Mouse (Mus musculus) stomach, postnatal 0 days (tissue): ENCODE measurements at regions not wholly inside any gene's neighbourhood (a gene's known extent, or its start where the extent isn't known, plus 50 kb on each side); places are given as distances from the start of the nearest gene placed in this dataset.
"Not testable (repeated sequence)": the region's sequence is repeated elsewhere in the genome, so short reads cannot be mapped to it uniquely, and the experiment has no call there.

ENCODE experiments used
- ATAC-seq: fragments of 200-750 bp; cut with Nextera tagmentation; 2 replicates; pipeline ENCODE4 v1.8.0; 2017; ENCODE audit not compliant: low FRiP score, low TSS enrichment
- DNase-seq: peaks from one replicate; pipeline ENCODE4 v3.0.0-alpha.2; 2016; ENCODE audit warnings: low spot score
- H3K27ac ChIP-seq: fragments of 300-500 bp; sonication (generic); replicated peaks from 2 replicates; pipeline ENCODE4 v1.5.1; 2014; ENCODE audit warnings: mild to moderate bottlenecking, control low read depth
- H3K27me3 ChIP-seq: fragments of 300-500 bp; sonication (generic); 2 replicates; pipeline ENCODE4 v1.6.1; 2014; ENCODE audit warnings: low read length; ENCODE audit not compliant: control insufficient read depth, insufficient read depth
- H3K36me3 ChIP-seq: fragments of 300-500 bp; sonication (generic); 2 replicates; pipeline ENCODE4 v1.6.1; 2014; ENCODE audit warnings: low read length, mixed read lengths; ENCODE audit not compliant: control insufficient read depth, insufficient read depth
- H3K4me1 ChIP-seq: fragments of 300-500 bp; sonication (generic); replicated peaks from 2 replicates; pipeline ENCODE4 v1.6.1; 2014; ENCODE audit warnings: antibody characterized with exemption; ENCODE audit not compliant: control insufficient read depth, insufficient read depth
- H3K4me2 ChIP-seq: fragments of 300-500 bp; sonication (generic); replicated peaks from 2 replicates; pipeline ENCODE4 v1.6.1; 2014; ENCODE audit warnings: low read depth, mild to moderate bottlenecking, control low read depth, moderate library complexity
- H3K4me3 ChIP-seq: fragments of 300-500 bp; sonication (generic); 2 replicates; pipeline ENCODE4 v1.5.1; 2014; ENCODE audit warnings: low read depth, low read length, control low read depth
- H3K9ac ChIP-seq: fragments of 300-500 bp; sonication (generic); 2 replicates; pipeline ENCODE4 v1.6.1; 2014; ENCODE audit warnings: mild to moderate bottlenecking, low read length, control low read depth, mixed read lengths
- H3K9me3 ChIP-seq: fragments of 300-500 bp; sonication (generic); 2 replicates; pipeline ENCODE4 v1.6.1; 2016; ENCODE audit warnings: low read length; ENCODE audit not compliant: control insufficient read depth
- CTCF ChIP-seq: IDR thresholded peaks from 2 replicates; pipeline ENCODE4 v1.5.1; 2016; ENCODE audit warnings: antibody characterized with exemption, low read depth, mild to moderate bottlenecking, moderate library complexity
- EP300 ChIP-seq: optimal IDR thresholded peaks from 2 replicates; pipeline ENCODE3; 2016; ENCODE audit warnings: antibody characterized with exemption
- WGBS: fragments of 180-500 bp; shearing (Covaris S2); extraction: QIAGEN DNeasy Blood & Tissue Kit; methylation state at CpG from one replicate; pipeline ENCODE4 v1.1.7; 2014; 5-methylcytosine and 5-hydroxymethylcytosine counted together

GRCm38 (mm10) chr5:7701776-7702175, 258.5 kb upstream of the Steap4 start:
- Histone ChIP-seq H3K9ac (no peak overlapping the region), H3K27ac (no peak overlapping the region), H3K36me3 (no peaks in the 10 kb centered on the region), H3K4me2 (no peak overlapping the region), H3K4me1 (no peaks in the 10 kb centered on the region), H3K27me3 (no peaks in the 10 kb centered on the region), H3K9me3 (no peaks in the 10 kb centered on the region), H3K4me3 (no peak overlapping the region)
- WGBS = 73% methylated on average over 1 of the region's 1 CpGs
- no peak for TF ChIP-seq EP300
- TF ChIP-seq CTCF = no peak
- DNase-seq = no peak
- no peak for ATAC-seq

- no peaks in the 10 kb centered on the region for H3K4me1 ChIP-seq
- TF ChIP-seq EP300 = no peak
- TF ChIP-seq CTCF = no peak
- H3K4me2 ChIP-seq = no peak overlapping the region
- H3K36me3 ChIP-seq = no peaks in the 10 kb centered on the region
- H3K9ac ChIP-seq = no peak overlapping the region
- no peak for DNase-seq
- no peaks in the 10 kb centered on the region for H3K27me3 ChIP-seq
- no peak overlapping the region for H3K4me3 ChIP-seq
- no peak for ATAC-seq
- H3K9me3 ChIP-seq = no peaks in the 10 kb centered on the region
- no peak overlapping the region for H3K27ac ChIP-seq
These were observed 240.7 kb upstream of the Steap4 start for GRCm38 (mm10) chr5:7719557-7719956.

GRCm38 (mm10) chr5:7720061-7720460, 240.2 kb upstream of the Steap4 start:
- TF ChIP-seq CTCF = no peak
- TF ChIP-seq EP300 = no peak
- no peaks in the 10 kb centered on the region for H3K9me3 ChIP-seq
- no peak overlapping the region for H3K9ac ChIP-seq
- no peak overlapping the region for H3K27ac ChIP-seq
- 53% methylated on average over 3 of the region's 3 CpGs for WGBS
- no peaks in the 10 kb centered on the region for H3K4me1 ChIP-seq
- H3K27me3 ChIP-seq = no peaks in the 10 kb centered on the region
- H3K4me3 ChIP-seq = no peak overlapping the region
- no peak overlapping the region for H3K4me2 ChIP-seq
- no peak for ATAC-seq
- H3K36me3 ChIP-seq = no peaks in the 10 kb centered on the region
- DNase-seq = no peak

- H3K9me3 ChIP-seq = no peaks in the 10 kb centered on the region
- no peak for DNase-seq
- H3K27me3 ChIP-seq = no peaks in the 10 kb centered on the region
- WGBS = 71% methylated on average over 2 of the region's 2 CpGs
- no peak for ATAC-seq
- H3K4me3 ChIP-seq = no peak overlapping the region
- H3K36me3 ChIP-seq = no peaks in the 10 kb centered on the region
- no peak overlapping the region for H3K9ac ChIP-seq
- H3K4me1 ChIP-seq = no peaks in the 10 kb centered on the region
- H3K27ac ChIP-seq = no peak overlapping the region
- no peak overlapping the region for H3K4me2 ChIP-seq
- TF ChIP-seq CTCF = no peak
- no peak for TF ChIP-seq EP300
These were observed 239.6 kb upstream of the Steap4 start for GRCm38 (mm10) chr5:7720688-7721087.

GRCm38 (mm10) chr5:7732566-7732965, 227.7 kb upstream of the Steap4 start:
- H3K27me3 ChIP-seq, H3K9me3 ChIP-seq, H3K4me1 ChIP-seq, H3K4me3 ChIP-seq, H3K9ac ChIP-seq, H3K27ac ChIP-seq, H3K4me2 ChIP-seq, ATAC-seq, H3K36me3 ChIP-seq, DNase-seq: not testable (repeated sequence)
- WGBS = 76% methylated on average over 2 of the region's 2 CpGs

- Histone ChIP-seq H3K9me3 (no peaks in the 10 kb centered on the region), H3K27me3 (no peaks in the 10 kb centered on the region), H3K27ac (no peak overlapping the region), H3K4me3 (no peak overlapping the region), H3K9ac (no peak overlapping the region), H3K4me1 (no peaks in the 10 kb centered on the region), H3K4me2 (no peak overlapping the region), H3K36me3 (no peaks in the 10 kb centered on the region)
- whole genome bisulfite sequencing = 92% methylated on average over 1 of the region's 1 CpGs
- TF ChIP-seq CTCF (no peak), EP300 (no peak)
- DNase-seq (no peak), ATAC-seq (no peak)
These were observed 180.4 kb upstream of the Steap4 start for GRCm38 (mm10) chr5:7779827-7780226.
